Mouse (Mus musculus): Measurements from ENCODE around the gene Spag16. TPM values are rescaled to one million over a fixed set of nuclear protein-coding genes. Genes with fewer than 3 reads are reported as not detected.

Gene Spag16
- total and polyA plus RNA-seq, 2 experiments from 2014 or later, result 3.2 to 4.0 TPM

DNA sequence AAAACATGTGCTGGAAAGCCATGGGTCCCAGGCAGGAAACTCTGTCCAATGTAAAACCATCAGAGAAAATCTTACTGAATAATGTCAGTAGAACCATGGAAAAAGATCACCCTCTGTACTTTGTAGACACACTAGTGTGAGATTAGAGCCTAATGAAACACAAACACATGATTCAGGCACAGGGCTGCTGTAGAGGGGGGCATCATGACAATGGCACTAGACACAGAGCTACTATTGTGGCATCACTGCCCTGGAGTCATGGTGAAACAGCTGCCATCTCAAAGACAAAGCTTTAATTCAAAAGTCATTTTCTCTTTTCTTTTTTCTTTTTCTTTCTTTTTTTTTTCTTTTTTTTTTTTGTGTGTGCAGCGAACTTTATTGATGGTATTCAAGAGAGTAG, 240.6 kb downstream of the Spag16 start:
- ATAC-seq (ENCODE audit: low FRiP score) (no peak), DNase-seq (ENCODE audit: low spot score) (no peak)
- Histone ChIP-seq H3K9ac (replicated peaks; ENCODE audit: low read length, poor library complexity, severe bottlenecking) (no peak overlapping the region), H3K27me3 (ENCODE audit: insufficient read depth, low read length) (no peaks in the 10 kb centered on the region), H3K36me3 (ENCODE audit: insufficient read depth, low read length) (no peaks in the 10 kb centered on the region), H3K4me1 (ENCODE audit: insufficient read depth, low read length) (no peaks in the 10 kb centered on the region), H3K4me3 (ENCODE audit: low read depth, low read length) (no peak overlapping the region), H3K27ac (ENCODE audit: low read depth, low read length) (no peak overlapping the region), H3K9me3 (ENCODE audit: low read length) (no peaks in the 10 kb centered on the region), H3K4me2 (ENCODE audit: low read depth, low read length, poor library complexity, severe bottlenecking) (no peak overlapping the region)
- no peak for TF ChIP-seq CTCF (IDR thresholded peaks at IDR 0.05)
- 57% methylated on average over 1 of the region's 1 CpGs for WGBS

DNA sequence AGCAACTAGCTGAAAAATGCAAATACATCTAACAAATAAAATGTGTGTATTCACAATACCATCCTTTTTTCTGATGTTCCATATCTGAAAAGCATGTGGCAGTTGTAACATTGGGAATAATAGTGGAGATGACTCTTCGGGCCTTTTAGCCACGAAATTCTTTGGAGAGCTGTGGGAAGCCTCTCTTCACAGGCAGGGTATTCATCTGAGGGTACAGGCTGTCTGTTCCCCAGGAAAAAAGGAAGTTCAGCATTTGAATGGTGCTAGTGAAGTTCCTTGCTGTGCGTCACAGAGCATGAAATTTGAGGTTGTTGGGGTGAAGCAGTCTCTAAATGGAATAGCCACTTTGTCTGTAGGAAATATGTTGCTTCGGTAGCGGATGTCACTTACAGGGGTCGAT, 246.7 kb downstream of the Spag16 start:
- no peak overlapping the region for H3K27ac ChIP-seq (ENCODE audit: low read depth, low read length)
- H3K9ac ChIP-seq (replicated peaks; ENCODE audit: low read length, poor library complexity, severe bottlenecking), result no peak overlapping the region
- no peaks in the 10 kb centered on the region for H3K9me3 ChIP-seq (ENCODE audit: low read length)
- no peak overlapping the region for H3K4me3 ChIP-seq (ENCODE audit: low read depth, low read length)
- no peaks in the 10 kb centered on the region for H3K36me3 ChIP-seq (ENCODE audit: insufficient read depth, low read length)
- TF ChIP-seq CTCF (IDR thresholded peaks at IDR 0.05), result no peak
- 26% methylated on average over 6 of the region's 6 CpGs for WGBS
- ATAC-seq (ENCODE audit: low FRiP score) (no peak), DNase-seq (ENCODE audit: low spot score) (peak; percentile 22)
- H3K4me1 ChIP-seq (ENCODE audit: insufficient read depth, low read length), result no peaks in the 10 kb centered on the region
- H3K27me3 ChIP-seq (ENCODE audit: insufficient read depth, low read length), result no peaks in the 10 kb centered on the region
- H3K4me2 ChIP-seq (ENCODE audit: low read depth, low read length, poor library complexity, severe bottlenecking), result no peak overlapping the region

DNA sequence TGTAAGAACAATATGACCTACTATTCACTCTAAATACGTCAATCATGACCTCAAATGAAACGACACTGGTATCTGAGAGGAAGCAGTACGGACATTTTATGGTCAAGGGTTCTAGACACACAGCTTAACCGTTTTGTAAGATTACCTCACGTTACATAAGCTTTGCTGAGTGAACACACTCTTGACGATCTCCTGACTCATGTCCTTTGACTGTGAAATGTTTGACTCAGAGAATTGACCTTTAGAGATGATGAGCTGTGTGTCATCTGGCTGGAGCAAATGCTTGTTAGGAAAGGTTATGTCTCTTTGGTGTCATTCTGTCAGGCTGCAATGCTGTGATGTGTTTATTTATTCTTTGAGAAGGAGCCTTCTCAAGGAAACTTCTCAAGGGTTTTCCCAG, 252.0 kb downstream of the Spag16 start:
- ATAC-seq (ENCODE audit: low FRiP score) (no peak), DNase-seq (ENCODE audit: low spot score) (no peak)
- Histone ChIP-seq H3K4me1 (ENCODE audit: insufficient read depth, low read length) (no peaks in the 10 kb centered on the region), H3K36me3 (ENCODE audit: insufficient read depth, low read length) (no peaks in the 10 kb centered on the region), H3K4me2 (ENCODE audit: low read depth, low read length, poor library complexity, severe bottlenecking) (no peak overlapping the region), H3K4me3 (ENCODE audit: low read depth, low read length) (no peak overlapping the region), H3K27ac (ENCODE audit: low read depth, low read length) (no peak overlapping the region), H3K9ac (replicated peaks; ENCODE audit: low read length, poor library complexity, severe bottlenecking) (no peak overlapping the region), H3K9me3 (ENCODE audit: low read length) (no peaks in the 10 kb centered on the region), H3K27me3 (ENCODE audit: insufficient read depth, low read length) (no peaks in the 10 kb centered on the region)
- WGBS, result 79% methylated on average over 6 of the region's 6 CpGs
- no peak for TF ChIP-seq CTCF (IDR thresholded peaks at IDR 0.05)

DNA sequence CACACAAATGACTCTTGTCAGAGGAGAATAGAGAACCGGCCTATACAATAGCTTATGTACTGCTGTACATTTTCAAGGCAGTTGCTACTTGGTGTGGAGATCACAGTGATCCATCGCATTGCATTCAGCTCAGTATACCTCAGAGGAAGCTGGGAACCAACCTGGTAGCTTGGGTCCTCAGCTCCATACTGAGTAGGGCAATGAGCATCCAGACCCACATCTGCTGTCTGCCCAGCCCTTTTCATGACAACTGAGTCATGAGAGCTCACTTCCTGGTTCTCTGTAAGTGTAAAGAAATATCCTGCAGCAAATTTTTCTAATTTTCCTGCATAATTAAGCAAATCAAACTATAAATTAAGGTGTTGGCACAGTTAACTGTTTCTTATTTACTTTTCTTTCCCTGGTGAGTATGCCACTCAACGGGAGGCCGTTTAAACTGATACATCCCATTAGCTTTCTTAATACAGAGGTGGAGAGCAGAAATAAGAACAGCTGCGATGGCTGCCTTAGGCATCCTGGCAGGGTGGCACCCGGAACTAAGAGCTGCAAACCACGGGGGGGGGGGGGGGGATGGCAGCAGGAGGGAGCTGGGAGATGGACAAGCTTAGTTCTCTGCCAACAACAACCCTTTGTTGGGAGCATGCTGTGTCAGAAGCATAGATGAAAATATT, 255.6 kb downstream of the Spag16 start:
- no peak for ATAC-seq (ENCODE audit: low FRiP score)
- Histone ChIP-seq H3K27me3 (ENCODE audit: insufficient read depth, low read length) (no peaks in the 10 kb centered on the region), H3K27ac (ENCODE audit: low read depth, low read length) (no peak overlapping the region), H3K4me2 (ENCODE audit: low read depth, low read length, poor library complexity, severe bottlenecking) (no peak overlapping the region), H3K36me3 (ENCODE audit: insufficient read depth, low read length) (no peaks in the 10 kb centered on the region), H3K9ac (replicated peaks; ENCODE audit: low read length, poor library complexity, severe bottlenecking) (no peak overlapping the region), H3K4me1 (ENCODE audit: insufficient read depth, low read length) (no peaks in the 10 kb centered on the region), H3K4me3 (ENCODE audit: low read depth, low read length) (no peak overlapping the region), H3K9me3 (ENCODE audit: low read length) (no peaks in the 10 kb centered on the region)
- 47% methylated on average over 7 of the region's 7 CpGs for WGBS
- no peak for TF ChIP-seq CTCF (IDR thresholded peaks at IDR 0.05)
- peak; percentile 1 for DNase-seq (ENCODE audit: low spot score)

DNA sequence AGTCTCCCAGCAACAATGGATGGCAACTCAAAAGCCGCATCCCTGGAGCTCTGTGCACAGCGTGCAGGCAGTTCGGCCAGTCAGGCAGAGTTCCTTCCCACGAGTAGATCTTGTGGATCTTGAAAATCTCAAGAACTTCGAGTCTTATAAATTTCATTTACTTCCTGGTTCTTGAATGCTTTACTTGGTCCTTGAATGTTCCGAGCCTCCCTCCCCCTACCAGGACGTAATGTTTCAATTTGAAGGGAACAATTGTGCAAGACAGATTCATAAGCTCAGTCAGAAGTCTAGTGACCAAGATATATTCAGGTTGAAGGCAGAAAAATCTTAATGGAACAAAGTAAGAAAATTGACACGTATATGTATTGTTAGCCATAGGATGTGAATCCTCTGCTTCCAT, 277.9 kb downstream of the Spag16 start:
- no peak for ATAC-seq (ENCODE audit: low FRiP score)
- H3K27ac ChIP-seq (ENCODE audit: low read depth, low read length), result no peak overlapping the region
- DNase-seq (ENCODE audit: low spot score), result no peak
- H3K36me3 ChIP-seq (ENCODE audit: insufficient read depth, low read length), result no peaks in the 10 kb centered on the region
- no peaks in the 10 kb centered on the region for H3K27me3 ChIP-seq (ENCODE audit: insufficient read depth, low read length)
- TF ChIP-seq CTCF (IDR thresholded peaks at IDR 0.05), result no peak
- H3K4me2 ChIP-seq (ENCODE audit: low read depth, low read length, poor library complexity, severe bottlenecking), result no peak overlapping the region
- no peaks in the 10 kb centered on the region for H3K4me1 ChIP-seq (ENCODE audit: insufficient read depth, low read length)
- H3K9me3 ChIP-seq (ENCODE audit: low read length), result no peaks in the 10 kb centered on the region
- 87% methylated on average over 8 of the region's 8 CpGs for WGBS
- H3K4me3 ChIP-seq (ENCODE audit: low read depth, low read length), result no peak overlapping the region
- no peak overlapping the region for H3K9ac ChIP-seq (replicated peaks; ENCODE audit: low read length, poor library complexity, severe bottlenecking)

DNA sequence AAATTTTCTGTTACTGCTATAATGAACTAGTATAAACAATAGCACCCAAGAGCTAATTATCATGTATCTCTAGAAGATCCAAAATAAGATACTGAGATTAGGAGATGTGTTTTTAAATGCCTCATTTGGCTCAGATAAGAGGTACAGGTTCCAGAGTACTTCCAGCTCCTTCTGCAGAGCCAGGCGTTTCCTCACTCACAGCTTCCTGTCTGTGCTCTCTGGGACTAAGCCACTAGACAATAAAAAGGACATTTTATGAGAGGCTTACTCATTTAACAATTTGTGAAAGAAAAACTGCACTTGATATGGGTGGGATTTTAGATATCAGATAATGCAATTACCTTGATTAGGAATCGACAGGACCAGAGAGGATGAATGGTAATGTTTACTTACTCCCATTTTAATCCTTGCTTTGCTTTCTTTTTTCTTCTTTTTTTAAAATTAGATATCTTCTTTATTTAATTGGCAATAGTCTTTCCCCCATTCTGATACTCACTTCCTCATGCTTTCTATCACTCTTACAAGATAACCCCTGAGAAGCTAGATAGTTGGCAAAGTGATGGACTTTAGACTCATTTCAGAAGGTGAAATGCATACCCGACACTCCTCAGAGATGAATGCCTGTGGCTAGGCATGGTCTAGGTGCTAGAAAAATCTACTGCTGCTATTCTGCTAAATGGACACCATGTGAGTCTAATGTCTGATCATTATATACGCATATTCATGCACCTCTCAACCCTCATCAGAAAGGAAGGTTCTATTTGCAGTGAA, 289.6 kb downstream of the Spag16 start:
- TF ChIP-seq CTCF (IDR thresholded peaks at IDR 0.05), result no peak
- WGBS, result 89% methylated on average over 4 of the region's 4 CpGs
- no peak for DNase-seq (ENCODE audit: low spot score)

More for the DNA sequence above, 289.6 kb downstream of the Spag16 start:
- Histone ChIP-seq H3K4me3 (ENCODE audit: low read depth, low read length) (no peak overlapping the region), H3K36me3 (ENCODE audit: insufficient read depth, low read length) (no peaks in the 10 kb centered on the region), H3K4me1 (ENCODE audit: insufficient read depth, low read length) (no peaks in the 10 kb centered on the region), H3K9me3 (ENCODE audit: low read length) (no peaks in the 10 kb centered on the region), H3K4me2 (ENCODE audit: low read depth, low read length, poor library complexity, severe bottlenecking) (no peak overlapping the region), H3K27me3 (ENCODE audit: insufficient read depth, low read length) (no peaks in the 10 kb centered on the region), H3K9ac (replicated peaks; ENCODE audit: low read length, poor library complexity, severe bottlenecking) (no peak overlapping the region), H3K27ac (ENCODE audit: low read depth, low read length) (no peak overlapping the region)
- ATAC-seq (ENCODE audit: low FRiP score), result no peak

Measured in midbrain, postnatal 0 days (tissue).